Mouse (Mus musculus) bone marrow macrophage, adult 2 months (primary cell): Measurements from ENCODE around the gene Rapgef6.

Source experiments
- CTCF ChIP-seq: IDR thresholded peaks from 2 replicates; pipeline ENCODE4 v1.5.1; 2012; ENCODE audit warnings: low read depth, mild to moderate bottlenecking, low read length, moderate library complexity
- POLR2A ChIP-seq: IDR thresholded peaks from 2 replicates; pipeline ENCODE4 v1.6.1; 2012; ENCODE audit warnings: mild to moderate bottlenecking, low read depth, low read length, borderline replicate concordance

DNA sequence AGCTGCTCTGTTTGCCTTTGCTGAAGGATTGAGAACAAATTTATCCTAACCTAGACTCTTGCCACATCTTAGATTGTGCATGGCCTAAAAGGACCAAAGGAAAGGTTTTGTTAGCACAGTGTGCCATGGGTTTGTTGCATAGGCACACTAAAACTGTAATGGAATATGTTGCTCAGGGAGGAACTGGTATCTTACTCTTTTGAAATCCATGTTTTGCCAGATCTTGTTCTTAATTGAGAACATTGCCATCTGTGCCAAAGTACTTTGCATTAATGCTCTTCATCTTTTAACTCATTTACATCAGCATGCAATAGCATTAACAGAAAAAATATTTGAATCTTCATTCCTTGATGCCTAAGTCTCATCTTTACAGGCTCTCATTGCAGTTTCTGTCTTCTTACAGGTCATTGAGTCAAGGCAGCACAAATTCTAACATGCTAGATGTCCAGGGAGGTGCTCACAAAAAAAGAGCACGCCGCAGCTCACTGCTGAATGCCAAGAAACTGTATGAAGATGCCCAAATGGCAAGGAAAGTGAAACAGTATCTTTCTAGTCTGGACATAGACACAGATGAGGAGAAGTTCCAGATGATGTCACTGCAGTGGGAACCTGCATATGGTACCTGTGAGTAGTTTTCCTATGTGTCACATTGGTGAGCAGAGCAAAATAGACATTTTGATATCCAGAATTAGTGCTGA lies 153.3 kb downstream of the Rapgef6 start:
- TF ChIP-seq CTCF, result no peak
- no peak for TF ChIP-seq POLR2A
